Mouse (Mus musculus): ENCODE data around the gene Pcbd2. TPM values are rescaled to one million over a fixed set of nuclear protein-coding genes. Genes with fewer than 3 reads are reported as not detected.

Pcbd2 gene
- total and polyA plus RNA-seq, 2 experiments from 2014 or later: 8.6 to 30.6 TPM

GRCm38 (mm10) chr13:55809707-55810106 is 82.5 kb downstream of the Pcbd2 start:
- Histone ChIP-seq H3K27ac (ENCODE audit: low read depth, low read length) (no peak overlapping the region), H3K36me3 (ENCODE audit: insufficient read depth, low read length) (no peaks in the 10 kb centered on the region), H3K27me3 (ENCODE audit: insufficient read depth, low read length) (no peaks in the 10 kb centered on the region), H3K4me2 (ENCODE audit: low read depth, low read length, poor library complexity, severe bottlenecking) (no peak overlapping the region), H3K4me1 (ENCODE audit: insufficient read depth, low read length) (no peaks in the 10 kb centered on the region), H3K9ac (replicated peaks; ENCODE audit: low read length, poor library complexity, severe bottlenecking) (no peak overlapping the region), H3K4me3 (ENCODE audit: low read depth, low read length) (no peak overlapping the region), H3K9me3 (ENCODE audit: low read length) (no peaks in the 10 kb centered on the region)
- DNase-seq (ENCODE audit: low spot score) (no peak), ATAC-seq (ENCODE audit: low FRiP score) (no peak)
- TF ChIP-seq CTCF (IDR thresholded peaks at IDR 0.05): no peak
- WGBS: 96% methylated on average over 10 of the region's 10 CpGs

- TF ChIP-seq CTCF (IDR thresholded peaks at IDR 0.05): no peak
- Histone ChIP-seq H3K4me2 (ENCODE audit: low read depth, low read length, poor library complexity, severe bottlenecking) (no peak overlapping the region), H3K4me3 (ENCODE audit: low read depth, low read length) (no peak overlapping the region), H3K27me3 (ENCODE audit: insufficient read depth, low read length) (no peaks in the 10 kb centered on the region), H3K27ac (ENCODE audit: low read depth, low read length) (no peak overlapping the region), H3K4me1 (ENCODE audit: insufficient read depth, low read length) (no peaks in the 10 kb centered on the region), H3K9me3 (ENCODE audit: low read length) (no peaks in the 10 kb centered on the region), H3K9ac (replicated peaks; ENCODE audit: low read length, poor library complexity, severe bottlenecking) (no peak overlapping the region), H3K36me3 (ENCODE audit: insufficient read depth, low read length) (no peaks in the 10 kb centered on the region)
- 75% methylated on average over 5 of the region's 5 CpGs for WGBS
- ATAC-seq (ENCODE audit: low FRiP score) (no peak), DNase-seq (ENCODE audit: low spot score) (no peak)
Observed at GRCm38 (mm10) chr13:55810947-55811346, 83.8 kb downstream of the Pcbd2 start.

- H3K9me3 ChIP-seq (ENCODE audit: low read length): no peaks in the 10 kb centered on the region
- ATAC-seq (ENCODE audit: low FRiP score): no peak
- no peak overlapping the region for H3K27ac ChIP-seq (ENCODE audit: low read depth, low read length)
- WGBS: 67% methylated on average over 5 of the region's 5 CpGs
- H3K4me1 ChIP-seq (ENCODE audit: insufficient read depth, low read length): no peaks in the 10 kb centered on the region
- TF ChIP-seq CTCF (IDR thresholded peaks at IDR 0.05): no peak
- H3K4me2 ChIP-seq (ENCODE audit: low read depth, low read length, poor library complexity, severe bottlenecking): no peak overlapping the region
- no peak overlapping the region for H3K4me3 ChIP-seq (ENCODE audit: low read depth, low read length)
- no peaks in the 10 kb centered on the region for H3K36me3 ChIP-seq (ENCODE audit: insufficient read depth, low read length)
- DNase-seq (ENCODE audit: low spot score): no peak
- no peaks in the 10 kb centered on the region for H3K27me3 ChIP-seq (ENCODE audit: insufficient read depth, low read length)
- H3K9ac ChIP-seq (replicated peaks; ENCODE audit: low read length, poor library complexity, severe bottlenecking): no peak overlapping the region
Observed at GRCm38 (mm10) chr13:55813490-55814016, 86.4 kb downstream of the Pcbd2 start.

- ATAC-seq (ENCODE audit: low FRiP score) (no peak), DNase-seq (ENCODE audit: low spot score) (no peak)
- Histone ChIP-seq H3K27me3 (ENCODE audit: insufficient read depth, low read length) (no peaks in the 10 kb centered on the region), H3K4me3 (ENCODE audit: low read depth, low read length) (no peak overlapping the region), H3K4me1 (ENCODE audit: insufficient read depth, low read length) (no peaks in the 10 kb centered on the region), H3K9ac (replicated peaks; ENCODE audit: low read length, poor library complexity, severe bottlenecking) (no peak overlapping the region), H3K36me3 (ENCODE audit: insufficient read depth, low read length) (no peaks in the 10 kb centered on the region), H3K27ac (ENCODE audit: low read depth, low read length) (no peak overlapping the region), H3K9me3 (ENCODE audit: low read length) (no peaks in the 10 kb centered on the region), H3K4me2 (ENCODE audit: low read depth, low read length, poor library complexity, severe bottlenecking) (no peak overlapping the region)
- 85% methylated on average over 6 of the region's 6 CpGs for WGBS
- TF ChIP-seq CTCF (IDR thresholded peaks at IDR 0.05): no peak
Observed at GRCm38 (mm10) chr13:55814834-55815233, 87.7 kb downstream of the Pcbd2 start.

GRCm38 (mm10) chr13:55822499-55822898 is 95.3 kb downstream of the Pcbd2 start:
- Histone ChIP-seq H3K9ac (replicated peaks; ENCODE audit: low read length, poor library complexity, severe bottlenecking) (no peak overlapping the region), H3K9me3 (ENCODE audit: low read length) (no peaks in the 10 kb centered on the region), H3K27ac (ENCODE audit: low read depth, low read length) (no peak overlapping the region), H3K4me2 (ENCODE audit: low read depth, low read length, poor library complexity, severe bottlenecking) (no peak overlapping the region), H3K4me3 (ENCODE audit: low read depth, low read length) (no peak overlapping the region), H3K27me3 (ENCODE audit: insufficient read depth, low read length) (peaks cover 34% of the 10 kb centered on the region), H3K36me3 (ENCODE audit: insufficient read depth, low read length) (no peaks in the 10 kb centered on the region), H3K4me1 (ENCODE audit: insufficient read depth, low read length) (no peaks in the 10 kb centered on the region)
- DNase-seq (ENCODE audit: low spot score): no peak
- TF ChIP-seq CTCF (IDR thresholded peaks at IDR 0.05): no peak
- no peak for ATAC-seq (ENCODE audit: low FRiP score)
- WGBS: 65% methylated on average over 5 of the region's 5 CpGs

- no peaks in the 10 kb centered on the region for H3K36me3 ChIP-seq (ENCODE audit: insufficient read depth, low read length)
- 19% methylated on average over 9 of the region's 10 CpGs for WGBS
- TF ChIP-seq CTCF (IDR thresholded peaks at IDR 0.05): peak; percentile 20; the same call in 1 of the 2 replicates
- no peak overlapping the region for H3K4me2 ChIP-seq (ENCODE audit: low read depth, low read length, poor library complexity, severe bottlenecking)
- DNase-seq (ENCODE audit: low spot score): no peak
- H3K4me3 ChIP-seq (ENCODE audit: low read depth, low read length): no peak overlapping the region
- ATAC-seq (ENCODE audit: low FRiP score): 0 out of 2 replicates have a peak, but pooled peaks have one; percentile 29
- no peaks in the 10 kb centered on the region for H3K4me1 ChIP-seq (ENCODE audit: insufficient read depth, low read length)
- H3K9ac ChIP-seq (replicated peaks; ENCODE audit: low read length, poor library complexity, severe bottlenecking): no peak overlapping the region
- peaks cover 50% of the 10 kb centered on the region for H3K27me3 ChIP-seq (ENCODE audit: insufficient read depth, low read length)
- no peaks in the 10 kb centered on the region for H3K9me3 ChIP-seq (ENCODE audit: low read length)
- no peak overlapping the region for H3K27ac ChIP-seq (ENCODE audit: low read depth, low read length)
Observed at GRCm38 (mm10) chr13:55824151-55824945, 97.2 kb downstream of the Pcbd2 start.
